Mouse (Mus musculus) kidney, postnatal 4 days (tissue): Measurements from ENCODE around the gene Zscan10.

Experiments
- DNase-seq, 2 experiments: peaks; one replicate each; pipeline ENCODE4 v3.0.0; 2021; ENCODE audit warnings: mixed read lengths in 2 of 2

The Zscan10 gene

GRCm38 (mm10) chr17:23654001-23654400 is 53.3 kb downstream of the Zscan10 start:
- DNase-seq, result no peak

DNA sequence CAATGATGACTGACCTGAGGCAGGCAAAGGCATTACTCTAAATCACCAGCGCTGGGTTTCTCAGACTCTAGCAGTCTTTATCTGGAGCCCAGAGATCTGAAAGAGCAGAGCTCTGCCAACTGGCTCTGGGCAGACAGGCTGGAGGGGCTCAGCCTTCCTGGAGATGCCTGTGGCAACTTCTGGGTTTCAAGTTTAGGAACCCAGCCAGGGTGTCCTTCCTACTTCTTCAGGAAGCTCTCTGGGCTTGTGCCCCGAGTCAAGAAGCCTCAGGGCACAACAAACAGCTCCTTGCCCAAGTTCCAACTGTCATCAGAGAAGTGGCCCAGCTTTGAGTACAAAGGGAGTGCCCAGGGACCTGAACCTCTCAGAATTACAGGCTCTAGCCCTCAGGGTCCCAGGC is 53.8 kb downstream of the Zscan10 start:
- DNase-seq, result no peak

DNA sequence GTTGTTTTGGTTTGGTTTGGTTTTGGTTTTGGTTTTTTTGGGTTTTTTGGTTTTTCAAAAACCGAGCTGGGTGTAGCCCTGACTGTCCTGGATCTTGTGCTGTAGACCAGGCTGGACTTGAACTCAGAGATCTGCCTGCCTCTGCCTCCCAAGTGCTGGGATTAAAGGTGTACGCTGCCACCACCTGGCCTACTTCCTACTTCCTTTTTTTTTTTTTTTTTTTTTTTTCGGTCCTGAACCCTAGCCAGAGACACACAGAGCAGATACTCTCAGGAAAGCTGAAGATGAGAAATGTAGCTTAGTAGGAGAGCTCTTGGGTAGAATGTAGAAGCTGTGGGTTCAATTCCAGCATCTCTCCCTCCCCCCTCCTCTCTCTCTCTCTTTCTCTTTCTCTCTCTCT is 57.8 kb downstream of the Zscan10 start:
- no peak for DNase-seq

DNA sequence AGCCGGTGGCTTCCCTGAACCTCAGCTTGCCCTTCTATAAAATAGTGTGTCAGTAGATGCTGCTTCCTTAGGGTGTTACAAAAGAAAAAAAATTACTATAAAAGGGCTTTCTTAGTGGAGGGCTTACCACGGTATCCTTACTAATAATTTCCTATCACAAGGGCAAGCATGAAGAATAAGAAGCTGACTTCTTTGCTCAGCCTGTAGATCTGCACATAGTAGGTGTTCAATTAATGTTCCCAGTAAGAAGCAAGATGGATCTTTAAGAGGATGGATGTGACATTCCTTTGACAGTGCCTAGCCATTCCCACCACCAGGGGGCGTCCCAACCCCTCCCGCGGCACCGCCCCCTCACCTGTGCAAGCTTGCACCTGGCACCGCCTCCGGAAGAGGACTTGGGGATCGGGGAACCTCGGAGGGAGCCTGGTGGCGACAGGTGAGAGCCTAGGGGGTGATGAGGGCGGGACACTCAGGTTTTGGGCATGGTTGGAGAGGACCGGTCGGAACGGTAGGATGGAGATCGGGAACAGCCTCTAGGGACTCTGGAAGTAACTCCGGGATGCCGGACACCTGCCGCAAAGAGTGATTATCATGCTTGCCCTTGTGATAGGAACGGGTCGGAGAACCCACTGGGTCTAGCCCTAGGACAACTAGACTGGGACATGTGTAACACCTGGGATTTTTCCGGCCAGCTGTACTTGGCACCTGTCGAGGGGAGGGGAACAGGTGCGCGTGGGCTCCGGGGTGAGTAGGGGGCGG is 59.6 kb downstream of the Zscan10 start, which contains the start of gene Bicdl2:
Bicdl2 (plus strand) TSS at position 390 of the 759 bp plus-strand sequence.
- DNase-seq, result peak; percentile 81 to 85
